Mouse (Mus musculus): ENCODE results near the gene Pola2.

Pola2 gene

DNA sequence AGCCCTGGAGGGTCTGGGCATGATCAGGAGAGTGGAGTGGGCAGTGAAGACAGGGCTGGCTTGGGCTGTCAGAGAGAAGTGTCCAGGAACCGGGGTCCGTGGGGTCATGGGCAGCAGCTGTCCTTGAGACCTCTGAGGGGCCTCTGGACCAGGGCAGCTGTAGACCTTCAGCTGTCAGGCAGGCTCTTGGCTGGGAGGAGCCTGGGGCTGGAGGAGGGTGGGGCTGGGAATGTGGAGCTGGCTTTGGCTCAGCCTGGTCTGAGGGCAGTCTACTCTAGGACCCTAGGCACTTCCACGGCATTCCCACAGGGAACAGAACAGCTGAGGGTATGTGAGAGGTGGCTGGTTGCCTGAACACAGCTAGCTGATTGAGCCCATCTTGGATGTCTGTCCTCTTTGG is 28.7 kb downstream of the Pola2 start:
- DNase-seq = peak; percentile 92

DNA sequence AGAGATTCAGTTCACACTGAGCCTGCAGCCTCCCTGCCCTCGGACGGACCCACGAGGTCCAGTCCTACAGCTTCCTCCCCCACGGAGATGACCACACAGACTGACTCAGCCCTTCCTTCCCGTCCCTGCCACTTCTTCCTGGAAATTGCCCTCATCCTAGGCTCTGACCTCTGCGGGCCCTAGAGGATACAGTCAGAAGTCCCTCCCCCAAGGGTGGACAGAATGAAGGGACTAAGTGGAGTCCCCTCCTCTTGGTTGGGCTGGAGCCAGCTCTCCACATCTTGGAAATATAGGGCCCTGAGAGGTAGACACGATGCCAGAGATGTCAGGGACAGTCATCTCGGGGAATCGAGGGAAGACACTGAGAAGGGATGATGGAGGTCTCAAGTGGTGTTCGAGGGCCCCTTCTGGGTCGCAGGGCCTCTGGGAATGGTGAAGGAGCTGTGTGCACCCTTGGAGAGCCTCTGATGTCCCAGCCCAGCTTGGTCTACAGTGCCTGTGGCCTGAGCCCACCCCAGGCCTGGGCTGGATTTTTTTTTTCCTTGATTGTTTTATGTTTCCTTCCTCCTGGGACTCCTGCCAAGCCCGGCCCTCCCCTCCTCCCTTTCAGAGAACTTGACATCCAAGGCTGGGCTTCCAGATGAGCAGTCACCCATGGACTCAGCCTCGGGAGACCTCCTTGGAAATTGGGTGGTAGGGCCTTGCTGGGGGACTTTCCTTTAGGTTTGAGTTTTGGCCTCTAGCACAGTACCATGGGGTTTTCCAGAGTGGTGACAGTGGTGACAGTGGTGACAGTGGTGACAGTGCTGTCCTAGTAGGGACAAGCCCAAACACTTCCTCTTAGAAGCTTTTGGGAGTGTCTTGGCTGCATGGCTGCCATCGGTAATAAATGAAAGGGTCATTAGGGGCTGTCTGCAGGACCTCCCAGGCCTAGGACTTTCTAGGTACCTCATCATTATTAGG is 34.1 kb downstream of the Pola2 start:
- peak; percentile 93 for DNase-seq

DNA sequence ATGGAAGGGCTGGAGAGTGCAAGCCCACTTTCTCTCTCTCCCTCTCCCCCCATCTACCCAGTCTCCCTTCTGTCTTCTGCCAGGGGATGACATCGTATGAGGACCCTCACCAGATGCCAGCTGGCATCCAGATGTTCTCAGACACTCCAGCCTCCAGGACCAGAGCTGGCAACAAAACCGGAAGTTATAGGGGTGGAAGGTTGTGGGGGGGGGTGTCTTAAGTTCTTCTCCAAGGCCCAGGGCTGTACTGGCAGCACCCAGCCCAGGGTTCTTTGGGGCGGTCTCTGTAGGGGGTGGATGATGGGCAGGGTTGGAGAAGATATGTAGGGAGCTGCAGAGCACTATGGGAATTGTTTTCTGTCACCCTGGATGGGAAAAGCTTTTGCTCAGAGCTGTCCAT is 35.5 kb downstream of the Pola2 start:
- DNase-seq = peak; percentile 54

DNA sequence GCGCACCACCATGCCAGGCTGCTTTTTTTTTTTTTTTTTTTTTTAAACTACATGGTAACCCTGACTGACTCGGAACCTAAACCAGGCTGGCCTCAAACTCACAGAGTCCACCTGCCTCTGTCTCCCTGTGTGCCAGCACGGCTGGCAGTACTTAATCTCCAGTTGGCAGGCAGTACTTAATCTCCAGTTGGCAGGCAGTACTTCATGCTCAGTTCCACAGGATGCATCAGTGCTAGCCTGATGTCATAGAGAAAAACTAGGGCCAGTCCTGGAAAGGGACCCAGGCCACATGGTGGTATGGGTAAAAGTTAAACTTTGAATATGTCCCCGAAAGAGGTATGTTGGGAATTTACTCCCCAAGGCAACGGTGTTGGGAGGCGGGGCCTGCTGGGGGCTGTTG is 35.9 kb downstream of the Pola2 start:
- no peak for DNase-seq

DNA sequence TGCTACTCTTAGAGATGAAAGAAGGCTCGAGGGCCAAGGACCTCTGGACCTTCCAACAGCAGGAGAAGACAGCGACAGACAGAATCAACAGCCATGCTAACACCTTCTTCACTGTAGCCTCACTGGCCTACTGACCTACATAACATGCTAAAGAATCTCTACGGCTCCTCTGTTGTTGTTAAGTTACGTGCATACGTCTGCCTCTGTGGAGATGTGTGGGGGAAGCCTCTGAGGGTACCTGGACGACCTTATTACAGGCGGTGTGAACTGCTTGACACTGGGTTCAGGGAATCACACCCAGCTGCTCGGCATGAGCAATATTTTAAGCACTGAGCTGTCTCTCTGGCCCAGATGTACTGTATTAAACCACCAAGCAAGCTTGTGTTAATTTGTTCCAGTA is 36.5 kb downstream of the Pola2 start:
- no peak for DNase-seq

DNA sequence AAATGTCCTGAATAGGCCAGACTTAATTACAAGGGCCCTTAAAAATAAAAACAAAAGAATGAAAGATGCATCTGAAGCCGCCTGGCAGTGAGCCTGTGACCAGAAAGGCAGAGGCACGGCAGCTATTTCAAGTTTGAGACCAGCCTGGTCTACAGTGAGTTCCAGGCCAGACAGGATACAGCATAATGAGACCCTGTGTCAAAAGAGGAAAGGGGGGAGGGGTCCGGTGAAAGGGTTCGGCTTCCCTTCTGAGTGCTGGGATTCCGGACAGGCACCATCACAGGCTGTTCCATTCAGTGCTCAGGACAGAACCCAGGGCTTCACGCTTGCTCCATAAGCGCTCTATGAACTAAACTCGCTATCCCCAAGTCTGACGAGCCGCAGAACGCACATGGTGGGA is 37.0 kb downstream of the Pola2 start:
- no peak for DNase-seq

DNA sequence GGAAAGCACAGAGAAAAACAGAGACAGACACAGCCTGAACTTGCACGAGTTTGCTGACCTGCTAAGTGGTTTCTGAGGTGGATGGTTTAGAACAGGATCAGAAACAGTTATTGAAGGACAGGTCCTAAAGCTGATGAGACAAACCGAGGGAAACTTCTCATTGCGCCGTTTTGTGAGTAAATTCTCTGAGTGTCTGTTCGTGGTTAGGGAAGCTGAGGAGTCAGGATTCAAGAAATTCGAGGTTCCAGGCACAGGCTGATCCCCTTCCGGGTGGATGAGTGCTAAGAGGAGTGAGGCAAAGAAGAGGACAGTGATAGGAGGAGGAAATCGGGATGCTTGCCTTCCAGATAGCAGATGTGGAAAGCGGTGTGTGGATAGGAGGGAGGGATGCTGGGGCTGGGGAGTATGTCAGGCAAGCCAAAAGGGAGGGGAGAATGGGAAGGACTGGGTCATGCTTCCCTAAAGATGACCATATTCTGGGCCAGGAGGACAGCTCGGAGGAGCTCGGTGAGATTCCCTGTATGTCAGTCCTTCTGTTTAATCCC is 38.6 kb downstream of the Pola2 start:
- no peak for DNase-seq

DNA sequence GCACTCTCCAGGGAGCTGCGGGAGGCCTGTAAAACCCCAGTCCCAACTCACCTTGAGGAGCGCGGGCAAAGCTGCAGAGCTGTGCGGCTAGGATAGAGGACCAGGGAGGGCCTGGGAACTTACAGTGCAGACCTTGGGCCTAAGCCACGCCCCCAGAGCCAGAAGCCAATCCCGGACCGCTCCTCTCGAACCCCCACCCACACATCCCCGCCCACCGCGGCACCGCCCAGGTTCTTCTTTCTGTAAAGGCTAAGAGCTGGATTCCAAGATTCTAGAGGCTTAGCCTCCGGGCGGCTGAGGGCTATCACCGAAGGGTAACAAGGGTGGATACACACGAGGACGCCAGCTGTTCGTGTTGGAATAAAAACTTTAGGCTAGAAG is 39.3 kb downstream of the Pola2 start, which contains the start of gene Cdc42ep2:
Cdc42ep2 (minus strand) TSS at position 104 of the 381 bp plus-strand sequence.
- DNase-seq = peak; percentile 99

DNA sequence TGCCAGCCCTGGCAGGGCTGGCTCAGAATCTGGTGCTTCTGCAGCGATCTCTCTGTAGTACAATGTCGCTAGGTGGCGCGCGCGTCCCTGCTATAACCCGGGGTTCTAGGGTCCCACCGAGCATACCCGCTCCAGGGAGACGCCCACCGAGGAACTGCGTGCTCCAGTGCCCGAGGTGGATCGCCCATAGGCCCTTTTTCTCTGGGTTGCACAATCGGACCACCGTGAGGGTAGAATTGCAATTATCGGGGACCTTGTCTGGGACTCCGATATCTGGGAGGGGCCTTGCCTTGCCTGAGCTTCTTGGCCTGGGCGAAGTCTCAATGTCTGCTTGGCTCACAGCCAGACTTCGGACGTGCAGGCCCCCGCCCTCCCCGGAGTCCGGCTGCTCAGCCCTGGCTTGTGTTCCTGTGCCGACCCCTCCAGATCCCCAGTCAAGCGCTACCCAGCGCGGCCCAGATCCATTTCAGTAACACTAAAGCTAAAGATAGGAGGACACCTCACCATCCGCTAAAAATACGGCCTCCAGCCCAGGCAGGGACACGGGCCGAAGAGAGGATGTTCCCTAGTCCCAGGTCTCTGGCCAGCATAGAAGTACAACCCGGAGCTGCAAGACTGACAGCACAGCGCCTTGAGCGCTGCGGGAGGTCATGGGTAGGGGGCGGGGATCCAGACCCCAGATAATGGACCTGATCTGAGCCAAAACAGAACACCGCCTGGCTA is 39.9 kb downstream of the Pola2 start:
- DNase-seq = peak; percentile 97

DNA sequence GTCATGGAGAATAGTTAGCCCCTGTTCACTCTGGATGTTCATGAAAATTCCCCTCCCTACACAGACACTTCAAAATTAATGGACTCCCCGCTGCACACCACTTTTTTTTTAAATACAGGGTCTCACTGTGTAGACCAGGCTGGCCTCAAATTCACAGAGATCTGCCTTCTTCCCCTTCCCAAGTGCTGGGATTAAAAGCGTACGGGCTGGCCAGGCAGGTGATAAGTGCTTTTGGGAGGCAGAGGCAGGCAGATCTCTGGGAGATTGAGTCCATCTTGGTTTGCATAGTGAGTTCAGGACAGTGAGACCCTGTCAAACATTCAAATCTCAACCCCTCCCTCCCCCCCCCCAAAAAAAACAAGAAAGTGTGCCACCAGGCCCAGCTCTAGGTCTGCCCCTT is 41.0 kb downstream of the Pola2 start:
- no peak for DNase-seq

DNA sequence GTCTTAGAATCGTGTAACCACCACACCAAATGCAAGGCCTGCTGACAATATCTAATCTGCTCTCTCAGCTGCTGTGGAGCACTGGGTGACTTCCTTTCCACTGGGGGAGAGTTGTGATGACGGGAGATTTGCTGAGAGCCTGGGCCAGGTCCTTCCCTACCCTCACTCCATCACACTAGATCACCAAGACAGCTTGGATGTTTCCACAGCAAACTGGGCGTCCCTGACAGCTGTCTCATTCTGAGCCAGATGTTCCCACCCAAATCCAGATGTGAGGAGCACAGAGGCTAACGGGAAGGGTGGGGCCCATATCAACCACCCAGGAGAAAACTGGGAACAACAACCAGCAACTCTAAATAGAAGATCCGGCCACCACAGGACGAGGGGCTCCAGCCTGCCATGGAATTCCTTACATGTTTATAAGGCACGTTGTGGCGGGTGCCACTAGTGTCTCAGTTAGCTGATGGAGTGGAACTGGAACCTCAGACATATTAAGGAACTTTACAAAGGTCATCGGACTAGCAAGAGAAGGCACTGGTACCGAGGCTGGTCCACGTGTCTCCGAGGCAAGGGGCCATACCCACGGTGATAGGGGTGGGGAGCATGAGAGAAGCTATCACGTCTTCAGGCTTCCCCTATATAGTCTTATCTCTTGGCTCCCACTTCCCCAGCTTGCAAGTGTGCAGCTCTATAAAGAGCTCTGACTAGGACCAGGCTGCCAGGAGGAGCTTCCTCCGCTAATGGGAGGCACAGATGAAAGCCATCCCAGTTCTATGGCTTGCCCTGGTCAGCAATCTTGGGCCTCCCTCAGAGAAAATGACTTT is 41.7 kb downstream of the Pola2 start:
- peak; percentile 60 for DNase-seq

DNA sequence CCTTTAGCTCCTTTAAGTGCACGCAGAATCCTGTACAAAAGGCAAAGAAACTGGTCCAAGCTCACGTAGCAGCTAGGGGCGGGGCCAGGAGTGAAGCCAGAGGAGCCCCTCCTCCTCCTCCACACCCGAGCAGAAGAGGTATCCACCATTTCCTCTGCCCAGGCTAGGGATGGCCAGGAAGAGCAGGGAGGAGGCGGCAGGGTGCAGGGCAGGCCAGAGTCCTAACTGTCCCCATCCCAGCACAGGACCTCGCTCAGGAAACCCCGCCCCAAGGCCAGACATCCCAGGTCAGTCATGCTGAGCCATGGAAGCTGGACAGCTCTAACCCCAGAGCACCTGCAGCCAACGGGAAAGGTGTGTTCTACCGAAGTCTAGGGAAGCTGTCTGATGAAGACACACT is 42.3 kb downstream of the Pola2 start:
- peak; percentile 47 for DNase-seq

DNA sequence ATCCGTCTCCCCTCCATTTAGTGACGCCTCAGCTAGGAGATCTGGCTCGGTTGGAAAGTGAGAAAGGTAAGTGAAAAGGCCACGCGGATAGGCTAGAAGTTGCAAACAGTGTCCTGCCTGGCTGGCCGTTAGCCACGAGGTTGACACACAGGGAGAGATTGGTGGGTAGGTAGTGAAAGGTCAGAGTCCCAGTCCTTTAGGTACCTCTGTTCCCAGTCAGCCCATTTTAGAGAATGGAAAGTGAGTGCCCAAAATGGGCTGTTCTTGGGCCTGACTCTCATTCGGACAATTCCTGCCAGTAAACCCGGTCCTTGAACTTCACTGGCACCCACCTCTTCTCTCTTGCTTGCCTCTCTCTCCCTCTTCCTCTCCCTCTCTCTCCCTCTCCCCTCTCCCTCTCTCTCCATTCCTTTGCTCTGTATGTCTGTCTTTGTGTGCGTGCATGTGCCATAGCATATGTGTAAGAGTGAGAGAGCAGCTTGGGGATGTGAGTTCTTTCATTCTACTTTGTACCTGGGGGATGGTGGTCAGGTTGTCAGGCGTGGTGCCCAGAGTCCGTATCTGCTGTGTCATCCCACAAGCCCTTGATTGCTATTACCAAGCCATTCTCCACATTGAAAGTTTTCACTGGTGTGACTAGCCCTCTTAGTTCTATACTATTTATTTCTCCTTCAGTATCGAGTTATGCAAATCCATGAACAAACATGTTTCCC is 50.8 kb downstream of the Pola2 start, which contains the start of gene Dpf2:
Dpf2 (minus strand) TSS at position 4 of the 713 bp plus-strand sequence.
- DNase-seq = no peak

DNA sequence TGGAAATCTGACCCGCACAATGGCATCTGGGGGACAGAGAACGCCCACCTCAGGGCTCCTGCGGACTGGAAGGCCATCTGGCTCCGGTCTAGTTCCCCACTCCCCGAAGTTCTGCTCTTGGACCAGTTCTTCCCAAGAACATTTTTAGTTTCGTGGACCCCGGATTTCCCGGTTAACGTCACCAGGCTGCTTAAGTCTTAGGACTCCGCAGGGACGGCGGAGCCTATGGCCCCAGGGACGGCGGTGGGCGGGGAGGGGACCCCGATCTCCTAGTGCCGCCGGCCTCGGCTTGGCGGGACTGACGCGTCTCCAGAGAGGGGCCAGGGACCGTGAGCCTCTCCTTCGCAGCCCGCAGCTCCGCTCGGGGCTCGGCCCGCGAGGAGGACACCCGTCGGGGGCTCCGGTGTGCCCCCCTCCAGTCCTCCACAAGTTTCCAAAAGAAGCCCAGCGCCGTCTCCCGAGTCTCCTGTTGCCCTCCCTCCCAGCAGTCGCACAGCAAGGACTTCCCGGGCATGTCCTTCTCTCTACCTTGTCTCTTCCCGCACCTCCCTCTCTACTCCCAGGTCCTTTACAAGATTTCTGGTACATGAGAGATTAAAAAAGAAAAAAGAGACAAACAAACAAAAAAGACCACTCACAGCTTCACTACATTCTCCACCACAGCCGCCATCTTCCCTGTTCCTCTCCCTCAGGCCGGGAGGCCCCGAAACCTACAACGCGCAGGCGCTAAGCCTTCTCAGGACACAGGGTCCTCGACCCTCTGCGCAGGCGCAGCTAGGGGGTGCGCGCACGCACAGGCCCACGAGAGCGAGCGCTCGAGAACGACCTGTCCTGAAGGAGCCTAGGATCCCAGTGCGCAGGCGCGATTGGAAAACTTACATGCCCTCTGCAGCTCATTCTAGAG is 51.6 kb downstream of the Pola2 start:
- DNase-seq = peak; percentile 99

DNA sequence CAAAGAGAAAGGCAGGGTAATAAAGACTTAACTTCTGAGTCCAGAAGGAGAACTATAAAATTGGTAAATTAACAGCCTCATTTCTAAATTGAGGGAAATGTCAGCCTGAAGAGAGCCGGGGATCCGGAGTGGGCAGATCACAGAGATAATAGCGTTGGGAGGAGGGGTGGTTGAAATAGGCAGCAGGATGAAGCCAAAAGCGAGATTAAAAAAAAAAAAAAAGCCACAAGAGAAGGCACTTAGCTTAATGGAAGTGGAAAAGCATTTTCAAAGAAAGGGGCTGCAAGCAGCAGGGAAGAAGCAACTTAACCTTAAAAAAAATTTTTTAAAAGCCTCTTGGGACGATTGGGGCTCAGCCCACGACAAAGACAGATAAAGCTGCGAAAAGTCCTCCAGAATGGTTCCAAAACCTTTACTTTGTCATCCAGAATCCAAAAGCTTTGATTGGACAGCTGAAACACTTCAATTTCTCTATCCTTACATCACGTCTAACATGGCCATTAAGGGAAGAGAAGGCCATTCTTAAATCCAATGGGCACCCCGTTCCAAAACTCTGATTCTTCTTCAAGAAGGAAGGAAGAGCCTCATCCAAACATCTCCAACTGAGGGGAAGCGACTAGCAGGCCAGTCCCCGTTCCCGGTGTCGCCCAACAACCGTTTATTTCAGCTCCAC is 52.4 kb downstream of the Pola2 start:
- no peak for DNase-seq

DNA sequence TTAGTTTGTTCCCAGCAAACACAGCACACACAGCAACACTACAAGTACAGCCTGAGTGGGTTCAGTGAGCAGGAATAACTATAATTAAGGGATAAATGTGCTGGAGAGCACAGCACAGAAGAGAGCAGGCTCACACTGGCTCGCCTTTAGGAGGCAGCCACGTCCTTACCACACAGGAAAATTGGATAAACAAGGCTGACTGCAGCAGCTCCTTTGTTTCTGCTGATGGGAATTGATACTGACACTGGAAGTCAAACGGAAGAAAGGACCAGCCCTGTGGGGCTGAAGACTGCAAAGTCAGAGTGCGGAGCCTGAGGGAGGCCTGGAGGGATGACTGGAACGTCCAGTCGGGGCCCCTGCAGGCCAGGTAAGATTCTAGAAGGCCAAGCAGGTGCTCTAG is 53.8 kb downstream of the Pola2 start:
- no peak for DNase-seq

DNA sequence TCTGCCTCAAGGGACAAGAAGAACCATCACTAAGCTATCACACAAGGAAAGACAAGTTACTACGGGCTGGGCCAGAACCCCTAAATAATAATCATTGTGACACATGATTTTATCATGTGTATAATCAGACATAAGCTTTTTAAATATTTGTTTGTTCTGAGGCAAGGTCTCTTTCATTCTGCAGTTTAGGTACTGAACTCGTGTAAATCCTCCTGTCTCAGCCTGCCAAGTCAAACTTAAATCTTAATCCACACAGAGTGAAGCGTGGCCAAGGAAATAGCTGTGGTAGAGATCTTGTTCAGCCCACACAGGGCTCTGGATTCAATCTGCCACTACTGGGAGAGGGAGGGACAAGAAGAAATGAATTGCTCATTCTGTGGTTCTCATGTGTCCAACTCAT is 56.7 kb downstream of the Pola2 start:
- DNase-seq = no peak

DNA sequence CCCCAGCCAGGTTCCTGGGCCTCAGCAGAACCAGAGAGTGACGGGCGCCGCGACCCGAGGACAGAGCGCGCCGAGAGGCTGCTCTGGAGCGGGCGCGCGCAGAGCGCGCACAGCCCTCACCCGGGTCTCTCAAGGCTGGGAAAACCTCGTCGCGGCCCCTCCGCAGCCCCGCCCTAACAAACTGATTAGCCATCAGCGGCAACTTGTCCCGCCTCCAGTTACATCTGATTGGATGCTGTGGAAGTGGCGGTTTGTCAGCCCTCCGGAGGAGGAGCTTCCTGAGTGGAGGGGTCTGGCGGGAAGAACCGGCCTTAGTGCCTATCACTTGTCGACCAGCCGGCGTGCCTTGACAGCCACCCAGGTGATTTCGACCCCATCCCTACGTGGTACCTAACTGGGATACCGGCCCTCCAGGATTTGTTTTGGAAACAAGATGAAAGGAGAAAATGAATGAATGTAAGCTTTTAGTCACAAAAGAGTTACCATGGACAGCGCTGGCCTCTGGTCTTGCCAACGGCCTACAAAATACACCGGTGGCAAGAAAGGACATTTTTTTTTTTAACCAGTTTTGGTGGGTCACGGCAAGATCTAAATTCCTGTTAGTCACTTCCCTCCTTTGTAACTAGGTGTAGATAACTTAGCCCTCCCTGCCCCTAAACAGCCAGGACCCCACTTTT is 69.9 kb downstream of the Pola2 start, which contains the start of gene Tigd3:
Tigd3 (minus strand) TSS at position 148 of the 677 bp plus-strand sequence.
- peak; percentile 98 for DNase-seq

DNA sequence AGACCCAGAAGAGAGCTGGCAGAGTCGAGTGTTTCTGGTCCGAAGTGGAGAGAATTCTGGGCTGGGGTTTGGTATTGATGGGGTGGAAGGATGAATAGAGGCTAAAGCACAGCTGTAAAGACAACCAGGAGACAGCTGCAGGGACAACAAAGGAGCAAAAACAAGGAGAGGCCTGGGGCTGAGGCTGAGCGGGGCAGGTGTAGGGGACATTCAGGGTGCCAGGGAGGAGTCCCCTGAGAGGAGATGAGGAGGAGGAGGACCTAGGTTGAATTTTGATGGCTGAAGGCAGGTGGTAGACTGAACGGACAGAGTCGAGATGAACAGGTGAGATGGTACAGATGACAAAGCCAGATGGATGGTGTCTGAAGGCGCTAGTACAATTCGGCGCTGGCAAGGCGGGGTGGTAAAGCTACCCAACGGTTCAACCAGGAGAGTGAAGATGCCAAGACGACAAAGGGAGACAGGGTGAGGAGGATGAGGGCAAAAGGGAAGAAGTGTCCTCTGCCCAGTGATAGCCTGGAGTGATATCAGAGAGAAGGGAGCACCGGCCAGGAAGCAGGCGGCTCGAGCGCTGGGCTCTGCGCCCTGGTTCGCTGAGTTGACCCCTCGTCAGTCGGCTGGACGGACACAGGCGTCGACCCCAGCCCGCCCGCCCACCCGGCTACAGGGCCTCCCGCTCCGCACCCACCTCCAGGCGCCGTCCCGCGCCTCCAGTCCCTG is 70.6 kb downstream of the Pola2 start:
- DNase-seq = no peak

All from lung, postnatal 10 days (tissue).